Mouse (Mus musculus): ENCODE results near the gene Klrg2.

Klrg2 gene

GRCm38 (mm10) chr6:38629556-38629955, 7.5 kb downstream of the Klrg2 start:
- no peak for DNase-seq (ENCODE audit: low read depth, low spot score)

DNA sequence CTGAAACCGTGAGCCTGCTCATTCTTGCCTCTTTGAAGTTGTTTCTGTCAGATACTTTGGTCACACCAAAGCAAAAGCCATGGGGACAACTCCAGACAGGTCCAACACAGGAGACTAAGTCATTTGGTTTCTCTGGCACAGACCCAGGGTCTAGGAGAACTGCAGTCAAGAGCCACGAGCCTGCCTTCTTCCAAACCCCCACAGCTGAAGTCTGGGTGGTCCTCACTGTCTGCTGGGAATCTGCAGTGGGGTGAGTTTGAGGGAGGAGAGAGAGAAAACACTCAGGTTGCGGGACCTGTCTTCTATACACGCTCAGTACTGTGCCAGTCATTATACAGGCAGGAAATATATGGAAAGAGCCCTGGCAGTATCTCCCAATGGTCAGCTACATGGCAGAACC, 9.6 kb downstream of the Klrg2 start:
- DNase-seq (ENCODE audit: low read depth, low spot score), result no peak

DNA sequence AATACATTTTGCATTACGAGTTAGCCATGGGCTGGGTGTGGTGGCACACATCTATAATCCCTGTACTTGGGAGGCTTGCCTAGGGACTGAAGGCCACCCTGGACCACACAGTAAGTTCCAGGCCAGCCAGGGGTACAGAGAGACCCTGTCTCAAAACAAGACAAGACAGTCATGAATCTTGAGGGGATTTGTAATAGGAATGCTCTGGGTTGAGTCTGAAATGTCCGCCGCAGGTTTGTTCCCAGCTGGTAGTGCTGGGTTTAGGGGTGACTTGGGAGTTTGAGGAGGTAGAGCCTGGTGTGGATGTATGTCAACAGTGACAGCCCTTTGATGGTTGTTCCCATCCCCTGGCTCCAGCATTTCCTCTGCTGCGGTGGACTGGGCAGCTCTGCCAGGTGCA, 10.0 kb downstream of the Klrg2 start:
- DNase-seq (ENCODE audit: low read depth, low spot score), result no peak

DNA sequence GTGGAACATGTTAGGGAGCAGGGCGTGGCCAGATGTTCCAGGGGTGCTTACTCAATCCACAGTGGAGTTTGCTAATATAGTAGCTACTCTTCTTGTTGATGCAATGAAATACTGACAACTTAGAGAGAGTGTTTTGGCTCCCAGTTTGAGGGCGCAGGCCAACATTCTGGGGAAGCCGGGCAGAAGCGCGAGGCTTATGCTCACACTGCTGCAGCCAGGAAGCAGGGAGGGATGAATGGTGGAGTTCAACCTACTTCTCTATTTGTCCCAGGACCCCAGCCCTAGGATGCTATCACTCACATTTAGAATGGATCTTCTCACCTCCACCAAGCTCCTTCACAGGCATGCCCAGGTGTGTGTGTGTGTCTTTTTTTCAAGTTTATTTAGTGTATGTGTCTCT, 11.0 kb downstream of the Klrg2 start:
- no peak for DNase-seq (ENCODE audit: low read depth, low spot score)

GRCm38 (mm10) chr6:38624439-38624838, 12.6 kb downstream of the Klrg2 start:
- DNase-seq (ENCODE audit: low read depth, low spot score), result no peak

DNA sequence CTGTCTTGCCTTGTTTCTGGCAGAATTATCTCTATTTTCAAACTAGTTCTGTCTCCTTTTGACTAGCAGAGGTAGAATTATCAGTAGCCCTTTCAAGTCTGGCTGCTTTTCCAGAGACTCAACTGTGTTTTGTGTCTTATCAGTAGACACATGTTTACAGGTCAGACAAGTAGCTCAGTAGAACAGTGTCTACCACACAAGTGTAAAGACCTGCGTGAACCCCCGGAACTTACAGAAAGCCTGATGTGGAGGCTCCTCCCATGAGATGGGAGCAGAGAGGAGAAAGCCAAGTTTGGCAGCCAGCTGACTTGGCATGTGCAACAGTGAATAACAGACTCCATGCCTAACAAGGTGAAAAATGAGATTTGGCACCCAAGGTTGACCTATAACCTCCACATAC, 13.6 kb downstream of the Klrg2 start:
- DNase-seq (ENCODE audit: low read depth, low spot score), result no peak

- no peak for DNase-seq (ENCODE audit: low read depth, low spot score)
These were observed 14.6 kb downstream of the Klrg2 start for GRCm38 (mm10) chr6:38622406-38622805.

DNA sequence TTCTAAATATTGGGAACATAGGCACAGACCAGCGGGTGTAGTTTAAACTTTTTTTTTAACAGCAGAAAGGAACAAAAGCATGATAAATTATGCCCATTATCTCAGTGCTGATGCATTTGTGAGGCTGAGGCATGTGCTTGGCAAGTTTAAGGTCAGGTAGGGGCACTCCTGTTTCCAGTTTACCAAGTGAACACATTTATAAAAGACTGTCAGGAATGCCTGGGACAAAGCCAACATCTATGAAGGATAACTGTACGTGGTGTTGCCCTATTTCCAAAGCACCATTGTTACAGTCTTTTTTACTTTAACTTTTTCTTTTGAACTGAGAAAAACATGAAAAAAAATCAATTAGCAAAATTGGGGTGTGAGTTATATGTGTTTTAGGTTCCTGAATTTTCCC, 27.1 kb downstream of the Klrg2 start:
- DNase-seq (ENCODE audit: low read depth, low spot score), result no peak

GRCm38 (mm10) chr6:38597481-38597880, 39.6 kb downstream of the Klrg2 start:
- DNase-seq (ENCODE audit: low read depth, low spot score), result no peak

DNA sequence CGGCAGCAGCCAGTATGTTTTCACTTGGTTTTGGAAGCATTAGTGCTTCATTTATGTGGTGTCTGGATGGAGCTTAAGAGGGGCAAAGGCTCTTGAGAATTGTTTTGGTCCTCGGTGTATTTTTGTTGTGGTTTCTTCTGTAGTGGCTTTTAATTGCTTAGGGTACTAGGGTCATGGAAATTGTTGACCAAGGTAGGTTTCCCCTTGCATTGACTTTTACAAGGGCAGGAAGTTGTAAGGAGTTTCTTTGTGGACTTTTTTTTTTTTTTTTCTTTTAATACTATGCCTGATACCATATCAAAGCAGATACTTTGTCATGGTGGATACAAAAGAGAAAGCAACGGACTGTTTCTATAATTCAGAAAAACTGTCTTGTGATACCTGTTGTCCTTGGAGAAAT, 55.3 kb downstream of the Klrg2 start:
- DNase-seq (ENCODE audit: low read depth, low spot score), result no peak

DNA sequence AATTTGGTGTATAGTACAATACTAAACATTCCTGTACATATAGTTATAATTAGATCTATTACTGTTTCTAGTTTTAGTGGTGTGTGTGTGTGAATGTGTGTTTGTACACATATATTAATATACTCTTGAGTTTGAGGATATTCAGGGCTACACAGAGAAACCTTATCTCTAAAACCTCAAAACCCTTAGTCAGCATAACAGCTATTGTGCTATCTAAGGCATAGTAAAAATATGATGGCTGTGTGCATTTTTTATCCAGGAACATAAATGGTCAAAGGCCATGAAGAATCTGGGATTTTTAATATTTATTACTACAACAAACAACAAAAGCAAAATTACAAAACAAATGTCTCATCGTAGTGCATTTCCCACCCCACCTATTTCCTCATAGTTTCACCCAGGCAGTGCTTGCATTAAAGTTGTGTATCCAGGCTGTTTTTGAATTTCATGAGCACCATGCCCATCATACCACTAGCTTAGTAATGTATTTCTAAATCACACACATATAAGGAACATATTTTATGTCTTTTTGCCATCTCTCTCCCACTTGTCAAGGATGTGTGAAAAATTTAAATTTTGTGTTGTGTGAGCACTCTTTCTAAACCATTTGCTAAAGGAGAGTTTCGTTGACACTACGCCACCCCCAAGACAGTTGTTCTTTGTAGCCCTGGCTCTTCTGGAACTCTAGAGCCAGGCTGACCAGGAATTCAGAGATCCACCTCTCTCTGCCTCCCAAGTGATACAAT, 56.8 kb downstream of the Klrg2 start:
- DNase-seq (ENCODE audit: low read depth, low spot score), result no peak

DNA sequence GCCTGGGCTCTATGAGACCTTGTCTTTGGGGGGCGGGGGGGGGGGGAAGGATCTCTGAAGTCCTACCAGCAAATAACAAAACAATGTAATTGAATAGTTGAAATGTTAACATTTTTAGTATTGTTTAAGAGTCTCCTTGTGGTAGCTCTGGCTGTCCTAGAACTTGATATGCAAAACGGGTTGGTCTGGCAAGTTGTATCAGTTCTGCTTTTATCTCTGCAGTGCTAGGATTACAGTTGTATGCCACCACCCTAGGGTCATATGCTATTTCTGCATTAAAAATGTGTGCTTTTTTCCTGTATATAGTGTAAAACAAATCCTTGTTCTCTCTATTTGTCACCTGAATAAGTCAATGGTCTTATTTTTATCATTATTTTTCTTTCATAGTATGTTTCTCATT, 60.9 kb downstream of the Klrg2 start:
- DNase-seq (ENCODE audit: low read depth, low spot score), result no peak

Data from retina, postnatal 7 days (tissue).